Mouse (Mus musculus) small intestine, adult 2 months (tissue): ENCODE results near the gene Cox4i2.

Experiments used
- CTCF ChIP-seq: fragments of 200-500 bp; IDR thresholded peaks from 2 replicates; pipeline ENCODE4 v1.5.1; 2012; ENCODE audit warnings: low read depth, mild to moderate bottlenecking, control low read depth, inconsistent platforms, low read length, moderate library complexity, mixed read lengths; ENCODE audit not compliant: insufficient replicate concordance, insufficient read length; ENCODE audit errors: extremely low read depth
- POLR2A ChIP-seq: fragments of 200-500 bp; IDR thresholded peaks from 2 replicates; pipeline ENCODE4 v1.6.1; 2012; ENCODE audit warnings: low read depth, mild to moderate bottlenecking, control low read depth, inconsistent platforms, low read length, moderate library complexity

DNA sequence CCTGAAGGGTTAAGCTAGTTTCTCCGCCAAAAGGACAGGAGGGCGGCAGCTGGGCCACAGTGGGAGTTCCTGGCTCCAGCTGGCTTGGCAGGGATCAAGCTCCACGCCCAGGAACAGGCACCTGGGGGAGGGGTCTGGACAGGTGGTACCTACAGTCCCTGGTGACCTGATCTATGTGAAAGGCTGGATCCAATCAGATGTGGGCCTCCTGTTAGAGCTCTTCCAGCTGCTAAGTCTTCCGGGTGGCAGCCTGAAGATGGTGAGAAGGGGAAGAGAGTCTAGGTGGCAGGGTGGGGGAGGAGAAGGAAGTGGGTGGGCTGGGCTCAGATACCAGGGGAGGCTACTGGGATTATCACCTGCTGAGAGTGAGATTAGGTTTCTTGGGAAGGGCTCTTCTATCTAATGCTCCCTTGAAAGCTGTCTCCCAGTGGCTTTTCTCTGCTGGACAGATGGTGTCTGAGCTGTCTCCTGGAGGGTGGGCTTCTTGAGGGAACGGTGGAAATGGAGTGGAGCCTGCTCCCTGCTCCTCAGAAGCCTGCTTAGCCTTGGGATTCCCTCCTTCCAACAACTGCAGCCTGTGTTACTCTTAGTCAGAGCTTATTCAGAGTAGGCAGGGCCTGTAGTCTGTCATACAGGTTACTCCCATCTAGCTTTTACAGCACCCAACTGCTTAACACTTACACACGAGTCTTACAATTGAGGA lies 50.6 kb downstream of the Cox4i2 start:
- 0 out of 2 replicates have a peak, but pooled peaks have one; percentile 23 for TF ChIP-seq POLR2A
- no peak for TF ChIP-seq CTCF
